Mouse (Mus musculus) adrenal gland, postnatal 14 days (tissue): ENCODE results near the gene Igf1r. TPM values are rescaled to one million over a fixed set of nuclear protein-coding genes. Genes with fewer than 3 reads are reported as not detected.

ENCODE experiments used
- DNase-seq: peaks from one replicate; pipeline ENCODE4 v3.0.0; 2021; ENCODE audit warnings: mixed read lengths
- total RNA-seq: library from RNA; stranded (reverse); gene quantifications from 2 replicates; pipeline ENCODE4 v1.2.3, GENCODE M21; 2021

The Igf1r gene
- total RNA-seq, 1 experiment from 2014 or later = 83.6 TPM

GRCm38 (mm10) chr7:68053002-68053624 lies 100.5 kb downstream of the Igf1r start:
- no peak for DNase-seq

GRCm38 (mm10) chr7:68054498-68054897 lies 101.9 kb downstream of the Igf1r start:
- peak; percentile 17 for DNase-seq

- DNase-seq = no peak
Observed at GRCm38 (mm10) chr7:68054956-68055355, 102.3 kb downstream of the Igf1r start.

GRCm38 (mm10) chr7:68057010-68057409 lies 104.4 kb downstream of the Igf1r start:
- no peak for DNase-seq

GRCm38 (mm10) chr7:68059690-68060089 lies 107.1 kb downstream of the Igf1r start:
- no peak for DNase-seq

- DNase-seq = no peak
Observed at GRCm38 (mm10) chr7:68061434-68061833, 108.8 kb downstream of the Igf1r start.

- peak; percentile 35 for DNase-seq
Observed at GRCm38 (mm10) chr7:68062170-68062848, 109.7 kb downstream of the Igf1r start.

- DNase-seq = no peak
Observed at GRCm38 (mm10) chr7:68062849-68063208, 110.2 kb downstream of the Igf1r start.

- no peak for DNase-seq
Observed at GRCm38 (mm10) chr7:68063711-68064110, 111.1 kb downstream of the Igf1r start.

GRCm38 (mm10) chr7:68064120-68064519 lies 111.5 kb downstream of the Igf1r start:
- DNase-seq = no peak

GRCm38 (mm10) chr7:68064647-68065362 lies 112.2 kb downstream of the Igf1r start:
- peak; percentile 75 for DNase-seq

GRCm38 (mm10) chr7:68065904-68066303 lies 113.3 kb downstream of the Igf1r start:
- peak; percentile 73 for DNase-seq

- DNase-seq = no peak
Observed at GRCm38 (mm10) chr7:68067321-68067720, 114.7 kb downstream of the Igf1r start.

GRCm38 (mm10) chr7:68069324-68069723 lies 116.7 kb downstream of the Igf1r start:
- no peak for DNase-seq

- DNase-seq = no peak
Observed at GRCm38 (mm10) chr7:68070030-68070429, 117.4 kb downstream of the Igf1r start.

GRCm38 (mm10) chr7:68070626-68071025 lies 118.0 kb downstream of the Igf1r start:
- peak; percentile 81 for DNase-seq

GRCm38 (mm10) chr7:68071050-68071449 lies 118.4 kb downstream of the Igf1r start:
- no peak for DNase-seq

- DNase-seq = no peak
Observed at GRCm38 (mm10) chr7:68071749-68072148, 119.1 kb downstream of the Igf1r start.

GRCm38 (mm10) chr7:68072524-68073459 lies 120.2 kb downstream of the Igf1r start:
- DNase-seq = no peak

- no peak for DNase-seq
Observed at GRCm38 (mm10) chr7:68073460-68073806, 120.8 kb downstream of the Igf1r start.

- no peak for DNase-seq
Observed at GRCm38 (mm10) chr7:68074748-68075147, 122.1 kb downstream of the Igf1r start.

- no peak for DNase-seq
Observed at GRCm38 (mm10) chr7:68075401-68075800, 122.8 kb downstream of the Igf1r start.
